Mouse (Mus musculus): ENCODE results near the gene Mctp2.

- TF ChIP-seq POLR2A (IDR thresholded peaks at IDR 0.05; ENCODE audit: control insufficient read depth, extremely low read depth, insufficient read depth, low read length, poor library complexity) (no peak), CTCF (IDR thresholded peaks at IDR 0.05; ENCODE audit: borderline replicate concordance, control insufficient read depth, extremely low read depth, insufficient read depth, low read length, poor library complexity) (no peak)
Measured at GRCm38 (mm10) chr7:72306847-72307246, 439 bp upstream of the Mctp2 start.
